Mouse (Mus musculus): Measurements from ENCODE around the gene Fam53a. TPM values are rescaled to one million over a fixed set of nuclear protein-coding genes. Genes with fewer than 3 reads are reported as not detected.
A peak's percentile ranks its signal among the peaks of the same experiment; 100 is the strongest.

The Fam53a gene
- polyA plus RNA-seq, 2 experiments: 7.3 to 17.9 TPM

DNA sequence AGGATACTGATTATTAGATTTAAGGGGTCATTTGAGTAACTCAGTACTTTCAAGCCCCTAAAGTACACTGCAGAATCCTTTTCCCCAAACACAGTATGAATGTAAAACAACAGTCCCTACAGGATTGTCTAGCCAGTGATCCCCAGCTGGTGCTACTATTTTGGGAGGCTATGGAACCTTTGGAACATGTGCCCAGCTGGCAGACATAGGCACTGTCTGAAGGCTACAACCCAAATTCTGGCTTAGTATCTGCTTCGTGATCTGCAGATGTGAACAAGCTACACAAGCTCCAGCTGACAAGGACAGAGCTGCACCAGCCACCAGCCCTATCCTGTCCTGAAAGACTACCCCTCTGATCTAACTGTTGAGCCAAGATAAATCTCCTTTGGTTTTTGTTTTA, 3.1 kb upstream of the Fam53a start:
- Histone ChIP-seq H3K36me3 (replicated peaks; ENCODE audit: control insufficient read depth, insufficient read depth, low read depth) (peaks cover 11% of the 10 kb centered on the region), H3K9me3 (ENCODE audit: control insufficient read depth, low read length) (no peaks in the 10 kb centered on the region), H3K9ac (replicated peaks) (no peak overlapping the region), H3K4me2 (ENCODE audit: low read depth) (no peak overlapping the region), H3K27me3 (ENCODE audit: control insufficient read depth, insufficient read depth, low read length) (no peaks in the 10 kb centered on the region), H3K4me3 (ENCODE audit: insufficient read depth in 1 of 2, low read depth in 2 of 2, low read length in 2 of 2) (no peak overlapping the region), H3K4me1 (replicated peaks; ENCODE audit: control insufficient read depth in 2 of 2, insufficient read depth in 2 of 2, low read length in 1 of 2) (peaks cover 18 to 28% of the 10 kb centered on the region in 2 experiments), H3K27ac (no peak overlapping the region)
- no peak for ATAC-seq (ENCODE audit: insufficient read depth)
- TF ChIP-seq EP300 (IDR thresholded peaks at IDR 0.05; ENCODE audit: low read depth): no peak
- no peak for TF ChIP-seq CTCF (IDR thresholded peaks at IDR 0.05; ENCODE audit: low read depth)
- DNase-seq (ENCODE audit: low read depth in 3 of 3, low spot score in 3 of 3): no peak
- 58% methylated on average over 1 of the region's 1 CpGs for WGBS (ENCODE audit: insufficient replicate concordance)

DNA sequence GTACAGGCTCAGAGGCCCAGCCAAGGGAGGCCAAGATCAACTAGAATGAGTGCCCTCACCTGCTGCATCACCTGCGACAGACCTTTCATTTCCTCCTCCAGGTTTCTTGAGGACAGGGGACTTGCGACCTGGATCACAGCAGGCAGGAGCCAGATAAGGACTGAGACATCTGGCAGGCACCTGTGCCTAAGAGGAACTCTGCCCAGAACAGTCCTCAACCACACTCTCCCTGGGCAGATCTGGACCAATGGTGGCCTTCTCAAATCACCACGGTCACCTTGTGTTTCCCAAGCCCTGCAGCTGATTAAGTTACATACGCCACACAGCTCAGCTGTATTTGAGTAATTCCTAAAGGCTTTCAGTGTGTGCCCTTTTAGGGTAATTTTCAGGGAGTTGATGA, 1.2 kb upstream of the Fam53a start:
- DNase-seq (ENCODE audit: low read depth in 3 of 3, low spot score in 3 of 3) (no peak), ATAC-seq (ENCODE audit: insufficient read depth) (no peak)
- H3K9me3 ChIP-seq (ENCODE audit: control insufficient read depth, low read length): no peaks in the 10 kb centered on the region
- H3K27ac ChIP-seq: peak overlapping the region; percentile 38
- 37% methylated on average over 4 of the region's 4 CpGs for WGBS (ENCODE audit: insufficient replicate concordance)
- H3K4me3 ChIP-seq (ENCODE audit: insufficient read depth in 1 of 2, low read depth in 2 of 2, low read length in 2 of 2): peak overlapping the region; percentile 44 to 75
- TF ChIP-seq EP300 (IDR thresholded peaks at IDR 0.05; ENCODE audit: low read depth): no peak
- TF ChIP-seq CTCF (IDR thresholded peaks at IDR 0.05; ENCODE audit: low read depth): no peak
- no peaks in the 10 kb centered on the region for H3K27me3 ChIP-seq (ENCODE audit: control insufficient read depth, insufficient read depth, low read length)
- peak overlapping the region; percentile 74 for H3K4me2 ChIP-seq (ENCODE audit: low read depth)
- H3K4me1 ChIP-seq (replicated peaks; ENCODE audit: control insufficient read depth in 2 of 2, insufficient read depth in 2 of 2, low read length in 1 of 2): peaks cover 18 to 25% of the 10 kb centered on the region in 2 experiments
- peaks cover 6% of the 10 kb centered on the region for H3K36me3 ChIP-seq (replicated peaks; ENCODE audit: control insufficient read depth, insufficient read depth, low read depth)
- peak overlapping the region; percentile 36 for H3K9ac ChIP-seq (replicated peaks)

- Histone ChIP-seq H3K27me3 (ENCODE audit: control insufficient read depth, insufficient read depth, low read length) (no peaks in the 10 kb centered on the region), H3K4me1 (replicated peaks; ENCODE audit: control insufficient read depth in 2 of 2, insufficient read depth in 2 of 2, low read length in 1 of 2) (peaks cover 18 to 20% of the 10 kb centered on the region in 2 experiments), H3K36me3 (replicated peaks; ENCODE audit: control insufficient read depth, insufficient read depth, low read depth) (peaks cover 5% of the 10 kb centered on the region), H3K9ac (replicated peaks) (peak overlapping the region; percentile 36), H3K27ac (peak overlapping the region; percentile 38), H3K9me3 (ENCODE audit: control insufficient read depth, low read length) (no peaks in the 10 kb centered on the region), H3K4me3 (ENCODE audit: insufficient read depth in 1 of 2, low read depth in 2 of 2, low read length in 2 of 2) (peak overlapping the region; percentile 44 to 75), H3K4me2 (ENCODE audit: low read depth) (peak overlapping the region; percentile 74)
- TF ChIP-seq EP300 (IDR thresholded peaks at IDR 0.05; ENCODE audit: low read depth) (no peak), CTCF (IDR thresholded peaks at IDR 0.05; ENCODE audit: low read depth) (peak; percentile 28; the same call in 1 of the 2 replicates)
- ATAC-seq (ENCODE audit: insufficient read depth) (peak; percentile 71), DNase-seq (ENCODE audit: low read depth in 3 of 3, low spot score in 3 of 3) (peak in 2 of 3 experiments; percentile 53 to 66)
- WGBS (ENCODE audit: insufficient replicate concordance): 1% methylated on average over 9 of the region's 9 CpGs
Measured at GRCm38 (mm10) chr5:33630061-33630460, 626 bp upstream of the Fam53a start.

GRCm38 (mm10) chr5:33628820-33629300, 575 bp downstream of the Fam53a start:
- Histone ChIP-seq H3K36me3 (replicated peaks; ENCODE audit: control insufficient read depth, insufficient read depth, low read depth) (no peaks in the 10 kb centered on the region), H3K27me3 (ENCODE audit: control insufficient read depth, insufficient read depth, low read length) (no peaks in the 10 kb centered on the region), H3K27ac (peak overlapping the region; percentile 61), H3K4me1 (replicated peaks; ENCODE audit: control insufficient read depth in 2 of 2, insufficient read depth in 2 of 2, low read length in 1 of 2) (peaks cover 18 to 20% of the 10 kb centered on the region in 2 experiments), H3K4me3 (ENCODE audit: insufficient read depth in 1 of 2, low read depth in 2 of 2, low read length in 2 of 2) (peak overlapping the region; percentile 75 to 77), H3K4me2 (ENCODE audit: low read depth) (peak overlapping the region; percentile 68), H3K9me3 (ENCODE audit: control insufficient read depth, low read length) (no peaks in the 10 kb centered on the region), H3K9ac (replicated peaks) (peak overlapping the region; percentile 75)
- under 1% methylated on average over 24 of the region's 24 CpGs for WGBS (ENCODE audit: insufficient replicate concordance)
- DNase-seq (ENCODE audit: low read depth in 3 of 3, low spot score in 3 of 3) (peak in 1 of 3 experiments; percentile 52), ATAC-seq (ENCODE audit: insufficient read depth) (peak; percentile 32)
- TF ChIP-seq EP300 (IDR thresholded peaks at IDR 0.05; ENCODE audit: low read depth): no peak
- TF ChIP-seq CTCF (IDR thresholded peaks at IDR 0.05; ENCODE audit: low read depth): 0 out of 2 replicates have a peak, but pooled peaks have one; percentile 8

GRCm38 (mm10) chr5:33627968-33628367, 1.5 kb downstream of the Fam53a start:
- Histone ChIP-seq H3K4me3 (ENCODE audit: insufficient read depth in 1 of 2, low read depth in 2 of 2, low read length in 2 of 2) (peak overlapping the region; percentile 48 to 77), H3K4me1 (replicated peaks; ENCODE audit: control insufficient read depth in 2 of 2, insufficient read depth in 2 of 2, low read length in 1 of 2) (peaks cover 18 to 20% of the 10 kb centered on the region in 2 experiments), H3K4me2 (ENCODE audit: low read depth) (peak overlapping the region; percentile 68), H3K27me3 (ENCODE audit: control insufficient read depth, insufficient read depth, low read length) (no peaks in the 10 kb centered on the region), H3K27ac (no peak overlapping the region), H3K9ac (replicated peaks) (peak overlapping the region; percentile 75), H3K36me3 (replicated peaks; ENCODE audit: control insufficient read depth, insufficient read depth, low read depth) (no peaks in the 10 kb centered on the region), H3K9me3 (ENCODE audit: control insufficient read depth, low read length) (no peaks in the 10 kb centered on the region)
- DNase-seq (ENCODE audit: low read depth in 3 of 3, low spot score in 3 of 3) (no peak), ATAC-seq (ENCODE audit: insufficient read depth) (no peak)
- WGBS (ENCODE audit: insufficient replicate concordance): 27% methylated on average over 4 of the region's 4 CpGs
- TF ChIP-seq EP300 (IDR thresholded peaks at IDR 0.05; ENCODE audit: low read depth) (no peak), CTCF (IDR thresholded peaks at IDR 0.05; ENCODE audit: low read depth) (no peak)
